Mouse (Mus musculus) spleen, postnatal 14 days (tissue): Measurements from ENCODE around the gene Dlk2.

Source experiments
- DNase-seq, 2 experiments: peaks; one replicate each; pipeline ENCODE4 v3.0.0; 2021 to 2022; ENCODE audit warnings: low spot score in 2 of 2

The Dlk2 gene

GRCm38 (mm10) chr17:46273803-46274236 lies 23.4 kb upstream of the Dlk2 start:
- no peak for DNase-seq

GRCm38 (mm10) chr17:46274465-46274864 lies 22.8 kb upstream of the Dlk2 start:
- no peak for DNase-seq

GRCm38 (mm10) chr17:46275034-46275433 lies 22.2 kb upstream of the Dlk2 start:
- DNase-seq = no peak

GRCm38 (mm10) chr17:46275506-46275905 lies 21.7 kb upstream of the Dlk2 start:
- DNase-seq = no peak

- DNase-seq = no peak
These were observed 19.6 kb upstream of the Dlk2 start for GRCm38 (mm10) chr17:46277586-46277985.

- no peak for DNase-seq
These were observed 19.0 kb upstream of the Dlk2 start for GRCm38 (mm10) chr17:46278011-46278765.

- DNase-seq = peak; percentile 62 to 74
These were observed 14.6 kb upstream of the Dlk2 start, which contains the start of gene Tjap1 for GRCm38 (mm10) chr17:46282483-46283123. Gene Tjap1, minus strand, starts transcription at chr17:46283026.

GRCm38 (mm10) chr17:46283140-46283539 lies 14.1 kb upstream of the Dlk2 start:
- DNase-seq = no peak

- DNase-seq = no peak
These were observed 13.3 kb upstream of the Dlk2 start for GRCm38 (mm10) chr17:46283911-46284310.

GRCm38 (mm10) chr17:46284653-46285052 lies 12.6 kb upstream of the Dlk2 start:
- DNase-seq = no peak

GRCm38 (mm10) chr17:46285407-46285806 lies 11.8 kb upstream of the Dlk2 start:
- no peak for DNase-seq

GRCm38 (mm10) chr17:46287678-46288095 lies 9.5 kb upstream of the Dlk2 start:
- DNase-seq = no peak

- no peak for DNase-seq
These were observed 620 bp upstream of the Dlk2 start for GRCm38 (mm10) chr17:46296601-46297000.

- no peak for DNase-seq
These were observed 225 bp upstream of the Dlk2 start for GRCm38 (mm10) chr17:46297028-46297363.

GRCm38 (mm10) chr17:46298220-46298913 lies 1.1 kb downstream of the Dlk2 start:
- peak; percentile 39 to 63 for DNase-seq

GRCm38 (mm10) chr17:46301892-46302291 lies 4.7 kb downstream of the Dlk2 start:
- DNase-seq = no peak

GRCm38 (mm10) chr17:46304184-46304583 lies 7.0 kb downstream of the Dlk2 start:
- no peak for DNase-seq

- no peak for DNase-seq
These were observed 9.7 kb downstream of the Dlk2 start for GRCm38 (mm10) chr17:46306956-46307355.

GRCm38 (mm10) chr17:46309835-46310234 lies 12.6 kb downstream of the Dlk2 start:
- DNase-seq = no peak

GRCm38 (mm10) chr17:46310515-46310914 lies 13.3 kb downstream of the Dlk2 start:
- no peak for DNase-seq

- DNase-seq = no peak
These were observed 16.0 kb downstream of the Dlk2 start for GRCm38 (mm10) chr17:46313135-46313715.

GRCm38 (mm10) chr17:46315813-46316212 lies 18.6 kb downstream of the Dlk2 start:
- no peak for DNase-seq
